Mouse (Mus musculus) E14TG2a.4 (cell line): ENCODE measurements around the gene Olfr1116.

Experiments used
- CTCF ChIP-seq: conservative IDR thresholded peaks from 2 replicates; pipeline ENCODE4 v1.5.1; 2014; ENCODE audit warnings: low read length
- NANOG ChIP-seq: IDR thresholded peaks from 2 replicates; pipeline ENCODE4 v1.6.1; 2014; ENCODE audit warnings: borderline replicate concordance, low read length, mixed read lengths

DNA sequence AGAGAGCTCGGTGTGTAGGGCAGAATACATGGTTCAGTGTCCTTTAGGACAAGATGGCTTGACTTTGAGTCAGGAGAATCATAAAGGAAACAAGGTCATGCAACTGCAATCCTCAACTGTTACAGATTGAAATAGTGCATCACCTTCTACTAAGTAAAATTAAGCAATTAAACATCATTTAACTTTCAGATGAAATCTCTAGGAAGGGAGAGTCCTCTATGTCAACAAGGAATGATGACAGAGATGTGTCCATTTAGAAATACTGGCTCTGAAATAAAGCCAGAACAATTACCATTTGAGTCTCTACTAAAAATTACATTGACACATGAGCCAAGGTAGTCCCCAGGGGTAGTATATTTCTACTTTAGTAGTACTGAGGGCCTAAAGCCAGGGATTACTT, at the start of gene Olfr1116:
- TF ChIP-seq CTCF (no peak), NANOG (no peak)
